Mouse (Mus musculus) thymus, postnatal 36 days (tissue): ENCODE results near the gene Ap1g1.
"Not testable (repeated sequence)": the region's sequence is repeated elsewhere in the genome, so short reads cannot be mapped to it uniquely, and the experiment has no call there.

Source experiments
- DNase-seq, 2 experiments: peaks; one replicate each; pipeline ENCODE4 v3.0.0; 2022; ENCODE audit warnings: mixed read lengths in 2 of 2

The Ap1g1 gene

GRCm38 (mm10) chr8:109868003-109868679 lies 89.8 kb downstream of the Ap1g1 start, which contains the start of gene Phlpp2:
TSS of gene Phlpp2 (plus strand) at chr8:109868542.
- peak; percentile 88 to 91 for DNase-seq

DNA sequence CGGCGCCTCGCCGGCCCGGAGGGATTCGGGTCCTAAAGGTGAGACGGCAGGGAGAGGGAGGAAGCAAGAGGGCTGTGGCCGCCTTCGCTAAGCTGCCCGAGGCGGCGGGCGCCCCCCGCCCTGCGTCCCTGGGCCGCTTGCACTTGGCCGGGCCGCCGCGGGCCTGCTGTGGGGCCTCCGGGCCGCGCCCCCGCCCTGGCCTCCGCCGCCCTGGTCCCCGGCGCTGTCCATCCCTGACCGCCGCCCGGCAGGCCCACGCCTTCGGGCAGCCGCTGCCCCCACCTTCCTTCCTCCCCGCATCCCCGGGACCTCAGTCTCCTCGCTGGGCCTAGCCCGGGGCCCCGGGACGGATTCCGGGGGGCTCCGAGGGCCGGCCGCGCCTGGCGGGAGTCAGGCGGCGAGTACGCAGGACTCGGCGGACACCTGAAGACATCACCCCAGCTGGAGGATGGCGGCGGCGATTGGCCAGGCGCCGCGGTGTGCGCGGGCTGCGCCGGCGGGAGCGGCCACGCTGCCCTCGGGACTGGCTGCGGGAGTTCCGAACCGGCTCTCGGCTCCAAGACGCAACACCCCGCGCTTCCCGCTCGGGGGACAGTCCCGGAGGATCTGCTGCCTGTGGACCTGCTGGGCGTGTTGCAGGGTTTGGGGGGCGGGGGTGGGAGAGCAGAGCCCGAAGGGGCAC lies 90.5 kb downstream of the Ap1g1 start:
- DNase-seq: no peak

DNA sequence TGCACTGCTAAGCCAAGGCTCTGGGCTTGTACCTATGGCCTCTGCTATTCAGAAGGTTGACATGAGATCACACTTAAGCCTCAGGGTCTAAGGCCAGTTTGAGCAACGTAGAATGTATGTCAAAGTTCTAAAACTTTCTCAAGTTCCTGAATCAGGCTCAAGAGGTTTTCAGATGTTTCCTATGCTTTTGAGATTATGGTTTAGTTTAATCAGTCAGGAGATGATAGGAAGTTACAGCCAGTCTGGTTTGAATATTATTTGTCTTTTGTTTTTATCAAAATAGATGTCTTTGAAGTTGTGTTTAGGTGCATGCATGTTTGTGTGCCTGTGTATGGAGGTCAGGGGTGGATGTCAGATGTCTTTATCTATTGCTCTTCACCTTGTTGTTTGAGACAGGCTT lies 92.7 kb downstream of the Ap1g1 start:
- no peak for DNase-seq

GRCm38 (mm10) chr8:109873800-109874199 lies 95.4 kb downstream of the Ap1g1 start:
- DNase-seq: not testable (repeated sequence)

DNA sequence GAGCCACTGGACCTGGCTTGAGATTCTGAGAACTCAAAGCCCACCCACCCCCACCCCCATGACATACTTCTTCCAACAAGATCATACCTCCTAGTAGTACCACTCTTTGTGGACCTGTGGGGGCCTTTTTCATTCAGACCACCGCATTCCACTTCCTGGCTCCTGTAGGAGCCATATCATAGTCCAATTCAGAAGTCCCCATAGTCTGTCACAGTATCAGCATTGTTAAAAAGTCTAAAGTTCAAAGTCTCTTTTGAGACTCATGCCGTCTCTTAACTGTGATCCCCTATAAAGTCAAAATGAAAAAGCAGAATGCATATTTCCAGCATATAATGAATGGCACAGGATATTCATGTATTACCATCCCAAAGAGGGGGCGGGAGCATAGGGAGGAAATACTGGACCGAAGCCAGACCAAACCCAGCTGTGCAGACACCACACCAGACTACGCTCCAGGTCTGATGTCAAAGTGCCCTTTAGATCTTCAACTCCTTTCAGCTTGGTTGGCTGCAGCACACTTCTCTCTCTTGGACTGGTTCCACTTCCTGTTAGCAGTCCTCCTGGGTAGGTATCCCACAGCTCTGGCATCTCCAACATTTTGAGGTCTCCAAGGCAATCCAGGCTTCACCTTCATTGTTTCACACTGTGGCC lies 101.8 kb downstream of the Ap1g1 start:
- no peak for DNase-seq

- DNase-seq: no peak
Measured at GRCm38 (mm10) chr8:109885294-109885693, 106.9 kb downstream of the Ap1g1 start.

DNA sequence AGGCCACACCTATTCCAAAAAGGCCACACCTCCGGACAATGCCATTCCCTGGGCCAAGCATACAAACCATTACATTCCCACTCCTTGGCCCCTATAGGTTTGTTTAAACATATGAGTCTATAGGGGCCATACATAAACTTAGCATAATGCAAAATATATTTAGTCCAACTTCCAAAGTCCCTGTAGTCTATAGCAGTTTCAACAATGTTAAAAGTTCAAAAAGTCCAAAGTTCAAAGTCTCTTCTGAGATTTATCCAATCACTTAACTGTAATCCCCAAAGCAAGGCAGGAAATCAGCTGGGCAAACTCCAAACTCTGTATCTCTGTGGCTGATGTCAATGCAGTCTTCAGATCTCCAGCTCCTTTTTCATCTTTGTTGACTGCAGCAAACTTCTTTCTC lies 110.9 kb downstream of the Ap1g1 start:
- no peak for DNase-seq

- no peak for DNase-seq
Measured at GRCm38 (mm10) chr8:109890794-109891585, 112.6 kb downstream of the Ap1g1 start.

- DNase-seq: no peak
Measured at GRCm38 (mm10) chr8:109894636-109895035, 116.3 kb downstream of the Ap1g1 start.

DNA sequence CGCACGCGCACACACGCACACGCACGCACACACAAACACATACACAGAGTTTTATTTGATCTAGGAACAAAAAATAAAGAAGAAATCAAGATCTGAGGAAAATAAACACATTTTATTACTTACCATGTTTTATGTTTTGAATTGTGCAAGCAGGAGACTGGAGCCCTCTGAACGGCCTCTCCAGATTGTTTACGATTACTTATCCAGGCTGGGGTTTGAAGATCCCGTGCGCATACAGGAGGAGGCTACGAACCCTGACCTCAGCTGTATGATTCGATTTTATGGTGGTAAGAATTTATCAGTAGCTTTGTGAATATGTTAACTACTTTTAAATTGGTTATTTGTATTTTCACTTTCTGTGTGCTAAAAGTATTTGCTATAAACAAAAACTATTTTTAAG lies 117.0 kb downstream of the Ap1g1 start:
- no peak for DNase-seq

DNA sequence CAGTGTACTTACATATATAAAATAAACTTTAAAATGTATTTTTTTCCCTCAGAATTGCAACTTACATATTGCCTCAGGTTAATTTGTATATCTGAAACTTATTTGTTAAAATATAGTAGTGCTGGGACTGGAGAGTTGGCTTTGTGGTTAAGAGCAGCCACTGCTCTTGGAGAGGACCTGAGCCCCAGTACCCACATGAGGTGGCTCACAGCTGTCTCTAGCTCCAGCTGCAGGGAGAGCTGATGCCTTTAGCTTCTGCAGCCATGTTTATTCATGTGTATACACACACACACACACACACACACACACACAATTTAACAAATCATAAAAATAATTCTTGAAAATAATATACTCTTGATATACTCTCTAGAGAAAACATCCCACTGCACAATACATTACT lies 124.0 kb downstream of the Ap1g1 start:
- no peak for DNase-seq

GRCm38 (mm10) chr8:109903909-109904469 lies 125.6 kb downstream of the Ap1g1 start:
- DNase-seq: no peak

DNA sequence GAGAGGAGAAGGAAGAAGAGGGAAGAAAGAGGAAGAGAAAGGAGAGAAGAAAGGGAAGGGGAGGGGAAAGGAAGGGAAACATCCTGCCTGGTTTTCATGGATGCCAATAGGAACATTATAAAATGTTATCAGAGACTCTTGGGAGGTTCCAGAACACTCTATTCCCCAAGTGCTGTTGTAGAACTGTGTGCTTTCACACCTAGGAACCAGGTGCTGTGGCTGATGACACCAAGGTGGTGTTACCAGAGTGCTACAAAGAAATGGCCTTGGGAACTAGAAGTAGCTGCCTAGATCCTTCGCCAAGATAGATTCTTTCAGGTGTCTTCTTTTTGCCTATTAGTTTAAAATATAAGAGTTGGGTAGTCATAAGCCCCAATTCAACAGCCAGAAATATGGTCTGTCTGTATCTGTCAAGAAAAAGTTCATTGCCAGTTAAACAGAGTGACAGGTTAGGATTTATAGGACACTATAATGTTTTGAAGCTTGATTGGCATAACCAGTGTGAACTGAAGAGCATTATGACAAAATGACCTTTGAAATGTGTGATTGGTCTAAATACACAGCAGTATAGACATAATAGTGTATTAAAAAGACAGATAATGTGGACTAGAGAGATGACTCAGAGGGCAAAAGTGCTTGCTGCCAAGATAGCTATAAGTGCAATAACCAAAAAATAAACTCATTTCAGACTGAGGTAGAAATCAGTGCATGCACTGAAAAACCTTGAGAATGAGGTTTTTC lies 126.7 kb downstream of the Ap1g1 start:
- no peak for DNase-seq

DNA sequence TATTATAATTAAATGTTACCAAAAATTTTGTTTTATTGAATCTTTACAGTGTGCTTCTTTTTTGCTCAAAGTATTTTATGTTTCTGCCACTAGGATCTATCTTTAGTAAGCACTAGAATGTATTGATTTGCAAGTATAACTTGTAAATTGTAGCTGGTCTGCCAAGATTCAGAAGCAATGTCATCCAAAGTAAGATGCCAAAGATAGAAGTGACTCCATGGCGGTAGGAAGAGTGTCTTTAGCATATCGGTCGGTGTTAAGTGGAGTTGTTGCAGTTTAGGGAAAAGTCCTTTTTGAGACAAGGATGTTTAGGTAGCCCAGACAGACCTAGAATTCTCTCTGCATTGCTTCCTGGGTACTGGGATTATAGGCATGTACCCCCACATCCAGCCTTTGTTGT lies 128.6 kb downstream of the Ap1g1 start:
- DNase-seq: no peak

DNA sequence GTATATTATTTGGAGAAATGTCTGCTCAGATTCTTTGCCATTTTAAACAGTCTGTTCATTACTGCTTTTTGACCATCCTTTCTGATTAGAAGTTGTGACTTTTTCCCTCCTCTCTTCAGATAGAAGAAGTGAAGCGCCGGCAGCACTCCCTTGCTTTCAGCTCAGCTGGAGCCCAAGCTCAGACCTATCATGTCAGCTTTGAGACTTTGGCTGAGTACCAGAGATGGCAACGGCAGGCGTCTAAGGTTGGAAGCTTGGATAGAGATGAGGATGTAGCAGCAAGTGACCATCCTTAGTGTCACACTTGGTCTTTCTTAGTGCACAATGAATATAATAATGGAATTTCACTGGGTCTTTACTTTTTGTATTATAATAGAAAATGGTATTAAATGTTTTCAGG lies 129.0 kb downstream of the Ap1g1 start:
- DNase-seq: no peak
